Mouse (Mus musculus) heart, embryonic 11.5 days (tissue): ENCODE measurements around the gene Astn2. TPM values are rescaled to one million over a fixed set of nuclear protein-coding genes. Genes with fewer than 3 reads are reported as not detected.

ENCODE experiments used
- ATAC-seq: fragments of 200-750 bp; cut with Nextera tagmentation; replicated peaks from 2 replicates; pipeline ENCODE4 v1.8.0; 2017; ENCODE audit warnings: moderate library complexity; ENCODE audit not compliant: insufficient number of reproducible peaks, low FRiP score, low TSS enrichment
- H3K27ac ChIP-seq: fragments of 300-500 bp; sonication (generic); 2 replicates; pipeline ENCODE4 v1.5.1; 2014; ENCODE audit warnings: mild to moderate bottlenecking, low read depth, low read length
- H3K27me3 ChIP-seq: fragments of 300-500 bp; sonication (generic); 2 replicates; pipeline ENCODE4 v1.6.1; 2014; ENCODE audit warnings: mild to moderate bottlenecking, low read length, mixed read lengths; ENCODE audit not compliant: control insufficient read depth, insufficient read depth
- H3K36me3 ChIP-seq: fragments of 300-500 bp; sonication (generic); 2 replicates; pipeline ENCODE4 v1.6.1; 2014; ENCODE audit warnings: mild to moderate bottlenecking, low read length, moderate library complexity, mixed read lengths; ENCODE audit not compliant: control insufficient read depth, insufficient read depth
- H3K4me1 ChIP-seq: fragments of 300-500 bp; sonication (generic); 2 replicates; pipeline ENCODE4 v1.6.1; 2014; ENCODE audit warnings: low read length; ENCODE audit not compliant: control insufficient read depth, insufficient read depth
- H3K4me2 ChIP-seq: fragments of 300-500 bp; sonication (generic); 2 replicates; pipeline ENCODE4 v1.6.1; 2014; ENCODE audit warnings: mild to moderate bottlenecking, moderate library complexity
- H3K4me3 ChIP-seq: fragments of 300-500 bp; sonication (generic); 2 replicates; pipeline ENCODE4 v1.5.1; 2014; ENCODE audit warnings: low read depth, low read length
- H3K9ac ChIP-seq: fragments of 300-500 bp; sonication (generic); 2 replicates; pipeline ENCODE4 v1.6.1; 2014; ENCODE audit warnings: mild to moderate bottlenecking, low read depth, low read length, moderate library complexity
- H3K9me3 ChIP-seq: fragments of 300-500 bp; sonication (generic); replicated peaks from 2 replicates; pipeline ENCODE4 v1.6.1; 2016; ENCODE audit warnings: low read length; ENCODE audit not compliant: control insufficient read depth
- WGBS: fragments of 180-500 bp; shearing (Covaris S2); extraction: QIAGEN DNeasy Blood & Tissue Kit; methylation state at CpG from one replicate; pipeline ENCODE4 v1.1.7; 2014; ENCODE audit not compliant: insufficient replicate concordance; 5-methylcytosine and 5-hydroxymethylcytosine counted together
- polyA plus RNA-seq: library from polyadenylated mRNA; unstranded; fragments of >200 nt; fragmentation: Nextera tagmentation; extraction: Ambion mirVana; gene quantifications from 2 replicates; pipeline ENCODE4 v1.2.1, GENCODE M21; 2014

Astn2 gene
- polyA plus RNA-seq, 1 experiment from 2014 or later = 0.14 TPM

GRCm38 (mm10) chr4:66102037-66102436, 302.4 kb downstream of the Astn2 start:
- WGBS = 74% methylated on average over 5 of the region's 5 CpGs
- Histone ChIP-seq H3K9me3 (no peaks in the 10 kb centered on the region), H3K4me2 (no peak overlapping the region), H3K9ac (no peak overlapping the region), H3K27ac (no peak overlapping the region), H3K4me3 (no peak overlapping the region), H3K36me3 (no peaks in the 10 kb centered on the region), H3K4me1 (no peaks in the 10 kb centered on the region), H3K27me3 (no peaks in the 10 kb centered on the region)
- no peak for ATAC-seq

- Histone ChIP-seq H3K36me3 (no peaks in the 10 kb centered on the region), H3K27me3 (no peaks in the 10 kb centered on the region), H3K27ac (no peak overlapping the region), H3K4me3 (no peak overlapping the region), H3K9me3 (no peaks in the 10 kb centered on the region), H3K4me1 (no peaks in the 10 kb centered on the region), H3K9ac (no peak overlapping the region), H3K4me2 (no peak overlapping the region)
- ATAC-seq = no peak
- WGBS = 69% methylated on average over 1 of the region's 1 CpGs
These were observed 306.8 kb downstream of the Astn2 start for GRCm38 (mm10) chr4:66097629-66098028.

GRCm38 (mm10) chr4:66096104-66096503, 308.3 kb downstream of the Astn2 start:
- H3K36me3 ChIP-seq = no peaks in the 10 kb centered on the region
- H3K9ac ChIP-seq = no peak overlapping the region
- no peaks in the 10 kb centered on the region for H3K9me3 ChIP-seq
- H3K27me3 ChIP-seq = no peaks in the 10 kb centered on the region
- H3K4me3 ChIP-seq = no peak overlapping the region
- 82% methylated on average over 2 of the region's 2 CpGs for WGBS
- no peak overlapping the region for H3K4me2 ChIP-seq
- no peak overlapping the region for H3K27ac ChIP-seq
- H3K4me1 ChIP-seq = no peaks in the 10 kb centered on the region
- no peak for ATAC-seq

- Histone ChIP-seq H3K36me3 (no peaks in the 10 kb centered on the region), H3K9ac (no peak overlapping the region), H3K4me2 (no peak overlapping the region), H3K27ac (no peak overlapping the region), H3K4me3 (no peak overlapping the region), H3K27me3 (no peaks in the 10 kb centered on the region), H3K4me1 (peaks cover 4% of the 10 kb centered on the region), H3K9me3 (no peaks in the 10 kb centered on the region)
- peak; percentile 77 for ATAC-seq
These were observed 347.2 kb downstream of the Astn2 start for GRCm38 (mm10) chr4:66057161-66057560.

GRCm38 (mm10) chr4:66055690-66056089, 348.7 kb downstream of the Astn2 start:
- Histone ChIP-seq H3K27me3 (no peaks in the 10 kb centered on the region), H3K9me3 (no peaks in the 10 kb centered on the region), H3K4me3 (no peak overlapping the region), H3K27ac (no peak overlapping the region), H3K36me3 (no peaks in the 10 kb centered on the region), H3K9ac (no peak overlapping the region), H3K4me2 (no peak overlapping the region), H3K4me1 (peaks cover 4% of the 10 kb centered on the region)
- WGBS = 88% methylated on average over 4 of the region's 4 CpGs
- ATAC-seq = no peak

GRCm38 (mm10) chr4:66043014-66043672, 361.3 kb downstream of the Astn2 start:
- Histone ChIP-seq H3K9ac (no peak overlapping the region), H3K36me3 (no peaks in the 10 kb centered on the region), H3K27ac (no peak overlapping the region), H3K4me2 (no peak overlapping the region), H3K4me3 (no peak overlapping the region), H3K27me3 (no peaks in the 10 kb centered on the region), H3K9me3 (no peaks in the 10 kb centered on the region), H3K4me1 (no peaks in the 10 kb centered on the region)
- no peak for ATAC-seq
- WGBS = 77% methylated on average over 3 of the region's 3 CpGs

GRCm38 (mm10) chr4:66033826-66034225, 370.6 kb downstream of the Astn2 start:
- Histone ChIP-seq H3K9ac (no peak overlapping the region), H3K27ac (no peak overlapping the region), H3K4me2 (no peak overlapping the region), H3K4me1 (no peaks in the 10 kb centered on the region), H3K4me3 (no peak overlapping the region), H3K9me3 (no peaks in the 10 kb centered on the region), H3K27me3 (no peaks in the 10 kb centered on the region), H3K36me3 (no peaks in the 10 kb centered on the region)
- no peak for ATAC-seq
- 66% methylated on average over 3 of the region's 3 CpGs for WGBS

- no peak; the same call in 1 of the 2 replicates for ATAC-seq
- whole genome bisulfite sequencing = 43% methylated on average over 9 of the region's 9 CpGs
- no peak overlapping the region for H3K4me2 ChIP-seq
- no peak overlapping the region for H3K9ac ChIP-seq
- H3K9me3 ChIP-seq = no peaks in the 10 kb centered on the region
- H3K27me3 ChIP-seq = no peaks in the 10 kb centered on the region
- no peak overlapping the region for H3K27ac ChIP-seq
- H3K4me1 ChIP-seq = no peaks in the 10 kb centered on the region
- no peak overlapping the region for H3K4me3 ChIP-seq
- H3K36me3 ChIP-seq = no peaks in the 10 kb centered on the region
These were observed 373.0 kb downstream of the Astn2 start for GRCm38 (mm10) chr4:66031320-66031870.

- Histone ChIP-seq H3K9ac (no peak overlapping the region), H3K4me3 (no peak overlapping the region), H3K9me3 (no peaks in the 10 kb centered on the region), H3K4me1 (no peaks in the 10 kb centered on the region), H3K4me2 (no peak overlapping the region), H3K27ac (no peak overlapping the region), H3K27me3 (no peaks in the 10 kb centered on the region), H3K36me3 (no peaks in the 10 kb centered on the region)
- WGBS = 69% methylated on average over 4 of the region's 4 CpGs
- no peak for ATAC-seq
These were observed 374.5 kb downstream of the Astn2 start for GRCm38 (mm10) chr4:66029901-66030300.
